Mouse (Mus musculus): ENCODE measurements around the gene Btnl10.
A peak's percentile ranks its signal among the peaks of the same experiment; 100 is the strongest.

The Btnl10 gene

DNA sequence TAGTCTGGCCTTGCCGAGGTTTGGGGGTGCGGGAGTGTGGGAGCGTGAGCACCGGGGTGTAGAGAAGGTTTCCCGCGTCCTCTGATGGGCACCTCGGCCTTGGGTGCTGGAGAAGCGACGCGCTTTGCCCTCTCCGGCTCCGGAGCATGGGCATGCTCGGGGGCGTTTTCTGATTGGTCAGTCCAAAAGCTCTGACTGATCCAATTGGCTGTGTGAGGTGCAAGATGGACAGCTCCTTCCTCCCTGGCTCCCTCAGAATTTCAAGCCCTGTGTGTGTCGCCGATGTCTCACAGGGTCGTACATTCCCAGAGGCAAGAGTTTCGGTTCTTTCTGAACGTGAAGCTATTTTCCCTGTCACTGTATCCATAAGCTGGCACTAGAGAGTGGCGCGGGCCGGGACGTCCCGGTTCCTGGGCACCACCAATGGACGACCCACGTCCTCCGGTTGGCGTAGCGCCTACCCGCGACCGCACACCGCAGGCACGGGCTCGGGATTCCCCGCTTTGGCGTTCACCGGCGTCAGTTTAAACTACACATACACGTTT is 42.3 kb downstream of the Btnl10 start:
- DNase-seq, result peak; percentile 92

DNA sequence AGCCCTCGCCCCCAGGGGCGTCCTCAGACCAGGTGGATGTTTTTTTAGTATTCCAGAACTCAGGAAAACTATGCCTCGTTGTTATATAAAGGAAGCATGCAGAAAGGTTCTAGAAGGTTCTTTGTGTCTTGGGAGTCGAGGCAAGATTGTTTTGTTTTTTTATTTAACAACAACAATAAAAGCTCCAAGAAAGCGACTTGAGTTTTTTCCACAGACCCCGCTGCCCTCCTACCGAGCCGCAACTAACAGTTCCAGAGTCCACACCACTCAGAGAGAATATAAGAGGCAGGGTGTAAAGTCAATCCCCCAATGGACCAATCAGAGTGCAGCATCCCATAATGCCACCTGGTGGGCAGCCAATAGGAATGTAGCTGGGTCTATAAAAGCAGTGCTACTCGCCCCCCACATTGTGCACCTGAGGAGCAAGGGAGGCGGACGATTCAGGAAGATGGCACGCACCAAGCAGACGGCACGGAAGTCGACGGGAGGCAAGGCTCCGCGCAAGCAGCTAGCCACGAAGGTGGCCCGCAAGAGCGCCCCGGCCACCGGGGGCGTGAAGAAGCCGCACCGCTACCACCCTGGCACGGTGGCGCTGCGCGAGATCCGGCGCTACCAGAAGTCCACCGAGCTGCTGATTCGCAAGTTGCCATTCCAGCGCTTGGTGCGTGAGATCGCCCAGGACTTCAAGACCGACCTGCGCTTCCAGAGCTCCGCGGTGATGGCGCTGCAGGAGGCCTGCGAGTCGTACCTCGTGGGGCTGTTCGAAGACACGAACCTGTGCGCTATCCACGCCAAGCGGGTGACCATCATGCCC is 43.9 kb downstream of the Btnl10 start:
- DNase-seq, result peak; percentile 30

DNA sequence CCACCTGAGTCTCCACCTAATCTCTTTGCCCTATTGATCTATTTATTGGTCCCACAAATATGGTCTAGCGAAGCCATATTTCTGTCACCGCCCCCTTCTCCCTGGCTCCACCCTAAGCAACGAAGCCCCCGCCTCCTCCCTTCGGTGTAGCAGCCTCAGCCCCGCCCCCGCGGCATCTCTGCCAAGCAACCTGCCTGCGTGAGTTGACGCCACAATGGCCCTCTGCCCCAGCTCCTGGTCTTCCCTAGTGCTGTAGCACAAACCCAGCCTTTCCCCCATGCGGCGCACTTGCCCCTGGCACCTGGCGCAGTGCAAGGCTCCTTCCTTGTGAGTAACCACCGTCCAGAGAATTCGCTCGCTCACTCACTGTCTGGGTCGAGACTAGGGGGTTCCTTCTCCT is 45.8 kb downstream of the Btnl10 start:
- peak; percentile 34 for DNase-seq

GRCm38 (mm10) chr11:58964216-58964615 is 46.5 kb downstream of the Btnl10 start:
- DNase-seq, result no peak

GRCm38 (mm10) chr11:58965001-58965760 is 47.5 kb downstream of the Btnl10 start:
- DNase-seq, result no peak

- DNase-seq, result peak; percentile 42
Observed at GRCm38 (mm10) chr11:58967346-58967745, 49.6 kb downstream of the Btnl10 start.

GRCm38 (mm10) chr11:58968551-58968950 is 50.8 kb downstream of the Btnl10 start:
- no peak for DNase-seq

DNA sequence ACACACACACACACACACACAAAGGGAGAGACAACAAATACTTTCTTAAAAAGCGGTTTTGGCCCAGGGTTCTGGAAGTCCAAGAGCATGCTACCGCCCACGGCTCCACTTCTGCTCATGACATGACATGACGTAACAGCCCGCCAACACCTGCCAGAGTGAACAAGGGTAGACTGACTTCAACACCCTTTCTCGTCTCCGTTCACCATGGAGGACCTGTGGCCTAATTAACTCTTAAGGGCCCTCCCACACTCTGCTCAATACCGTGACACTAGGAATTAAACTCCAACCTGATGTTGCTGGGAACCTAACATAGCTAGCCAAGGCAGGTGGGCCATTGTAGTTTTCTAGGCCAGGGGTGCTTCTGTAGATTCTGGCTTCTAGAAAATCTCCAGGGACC is 51.3 kb downstream of the Btnl10 start:
- no peak for DNase-seq

DNA sequence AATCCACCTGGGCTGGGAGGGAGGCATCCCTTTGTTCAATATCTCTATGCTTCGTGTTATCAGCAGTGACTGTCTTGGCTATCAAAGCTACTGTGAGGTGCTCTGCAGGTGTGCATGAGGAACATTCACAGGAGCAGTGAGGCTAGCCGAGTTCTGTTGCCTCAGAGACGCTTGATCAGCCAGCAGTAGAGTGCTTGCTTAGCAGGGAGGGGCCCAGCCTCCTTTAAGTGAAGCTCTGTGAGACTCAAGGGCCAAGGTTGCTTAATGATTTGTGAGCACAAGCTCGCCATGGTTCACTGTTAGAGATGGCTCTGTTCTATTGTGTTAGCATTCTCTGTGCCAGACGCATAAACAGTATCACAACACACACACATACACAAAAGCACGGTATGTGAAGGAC is 52.0 kb downstream of the Btnl10 start:
- no peak for DNase-seq

GRCm38 (mm10) chr11:58970831-58971530 is 53.3 kb downstream of the Btnl10 start:
- no peak for DNase-seq

- DNase-seq, result no peak
Observed at GRCm38 (mm10) chr11:58971796-58972195, 54.1 kb downstream of the Btnl10 start.

GRCm38 (mm10) chr11:58974414-58974813 is 56.7 kb downstream of the Btnl10 start:
- no peak for DNase-seq
